Mouse (Mus musculus) heart, embryonic 15.5 days (tissue): Measurements from ENCODE around the gene Ticrr. TPM values are rescaled to one million over a fixed set of nuclear protein-coding genes. Genes with fewer than 3 reads are reported as not detected.

Experiments used
- ATAC-seq: fragments of 200-750 bp; cut with Nextera tagmentation; replicated peaks from 2 replicates; pipeline ENCODE4 v1.8.0; 2017; ENCODE audit warnings: low read depth, moderate TSS enrichment; ENCODE audit not compliant: insufficient number of reproducible peaks, insufficient read depth, low FRiP score
- H3K27ac ChIP-seq: fragments of 300-500 bp; sonication (generic); 2 replicates; pipeline ENCODE4 v1.5.1; 2015; ENCODE audit warnings: mild to moderate bottlenecking, inconsistent platforms
- H3K27me3 ChIP-seq: fragments of 300-500 bp; sonication (generic); 2 replicates; pipeline ENCODE4 v1.6.1; 2015; ENCODE audit warnings: inconsistent platforms
- H3K36me3 ChIP-seq: fragments of 300-500 bp; sonication (generic); 2 replicates; pipeline ENCODE4 v1.6.1; 2015; ENCODE audit warnings: mild to moderate bottlenecking, inconsistent platforms
- H3K4me1 ChIP-seq: fragments of 300-500 bp; sonication (generic); replicated peaks from 2 replicates; pipeline ENCODE4 v1.6.1; 2015; ENCODE audit warnings: inconsistent platforms
- H3K4me2 ChIP-seq: fragments of 300-500 bp; sonication (generic); 2 replicates; pipeline ENCODE4 v1.6.1; 2015; ENCODE audit warnings: inconsistent platforms, mild to moderate bottlenecking, moderate library complexity
- H3K4me3 ChIP-seq: fragments of 300-500 bp; sonication (generic); 2 replicates; pipeline ENCODE4 v1.5.1; 2015; ENCODE audit warnings: mild to moderate bottlenecking, inconsistent platforms
- H3K9ac ChIP-seq: fragments of 300-500 bp; sonication (generic); 2 replicates; pipeline ENCODE4 v1.6.1; 2015; ENCODE audit warnings: mild to moderate bottlenecking, inconsistent platforms
- H3K9me3 ChIP-seq: fragments of 300-500 bp; sonication (generic); replicated peaks from 2 replicates; pipeline ENCODE4 v1.6.1; 2016; ENCODE audit warnings: inconsistent platforms
- WGBS: fragments of 180-500 bp; shearing (Covaris S2); methylation state at CpG from one replicate; pipeline ENCODE4 v1.1.7; 2015; ENCODE audit warnings: mixed read lengths; 5-methylcytosine and 5-hydroxymethylcytosine counted together
- polyA plus RNA-seq: library from polyadenylated mRNA; unstranded; fragments of >200 nt; fragmentation: Nextera tagmentation; extraction: Ambion mirVana; gene quantifications from 2 replicates; pipeline ENCODE4 v1.2.1, GENCODE M21; 2015

Ticrr gene
- polyA plus RNA-seq: 4.3 and 7.0 TPM in 2 replicates

- Histone ChIP-seq H3K27me3 (no peaks in the 10 kb centered on the region), H3K9me3 (no peaks in the 10 kb centered on the region), H3K4me3 (peak within 1 kb of the TSS; percentile 97), H3K4me1 (peaks cover 29% of the 10 kb centered on the region), H3K9ac (peak within 1 kb of the TSS; percentile 88), H3K36me3 (no peaks in the 10 kb centered on the region), H3K4me2 (peak within 1 kb of the TSS; percentile 99), H3K27ac (peak within 1 kb of the TSS; percentile 36; the same call in 1 of the 2 replicates)
- WGBS: under 1% methylated on average over 39 of the region's 39 CpGs
- peak; percentile 99 for ATAC-seq
These were observed at the start of gene Ticrr for GRCm38 (mm10) chr7:79659578-79660290. Gene Ticrr (plus strand): TSS chr7:79660196.

DNA sequence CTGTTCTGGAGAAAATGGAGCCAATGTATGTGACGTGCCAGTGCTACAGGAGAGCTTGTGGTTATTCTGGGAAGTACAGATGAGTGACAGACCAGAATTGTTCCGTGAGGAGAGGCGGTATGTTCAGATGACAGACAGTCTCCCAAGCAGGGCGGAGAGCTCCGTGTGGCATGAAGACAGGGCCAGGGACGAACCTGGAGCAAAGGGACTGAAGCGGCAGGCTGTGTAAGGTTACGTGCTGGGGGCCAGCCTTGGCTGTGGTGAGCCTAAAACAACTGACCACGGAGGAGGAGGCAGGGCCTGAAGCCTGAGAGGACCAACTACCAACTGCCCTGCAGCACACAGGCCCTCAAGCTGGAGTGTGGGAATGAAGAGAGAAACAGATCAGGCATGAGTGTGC lies 48.1 kb upstream of the Ticrr start:
- H3K9ac ChIP-seq: no peak overlapping the region
- peaks cover 12% of the 10 kb centered on the region for H3K4me1 ChIP-seq
- H3K36me3 ChIP-seq: no peaks in the 10 kb centered on the region
- ATAC-seq: no peak
- no peaks in the 10 kb centered on the region for H3K9me3 ChIP-seq
- H3K4me3 ChIP-seq: no peak overlapping the region
- H3K27me3 ChIP-seq: peaks cover 92% of the 10 kb centered on the region
- no peak overlapping the region for H3K4me2 ChIP-seq
- no peak overlapping the region for H3K27ac ChIP-seq
- WGBS: 53% methylated on average over 9 of the region's 9 CpGs

DNA sequence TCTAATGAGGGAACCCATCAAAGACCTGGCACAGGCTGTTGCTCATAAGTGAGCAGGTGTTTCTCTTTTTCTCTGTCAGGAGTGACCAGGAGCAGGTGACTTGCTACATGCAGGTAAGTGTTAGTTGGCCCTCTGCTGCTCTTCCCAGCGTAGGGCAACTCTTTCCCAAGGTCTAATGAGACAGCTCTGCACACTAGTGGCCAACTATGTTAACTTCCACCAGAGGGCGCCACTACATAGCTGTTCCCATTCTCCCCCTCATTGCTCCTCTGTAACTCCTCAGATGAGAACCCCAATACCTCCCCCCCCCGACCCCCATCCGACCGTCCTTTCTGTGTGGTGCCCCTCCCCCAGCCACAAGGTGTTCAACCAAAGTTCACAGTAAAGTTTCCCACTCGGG lies 47.2 kb upstream of the Ticrr start:
- Histone ChIP-seq H3K27me3 (peaks cover 92% of the 10 kb centered on the region), H3K36me3 (no peaks in the 10 kb centered on the region), H3K27ac (no peak overlapping the region), H3K9me3 (no peaks in the 10 kb centered on the region), H3K4me2 (no peak overlapping the region), H3K4me1 (peaks cover 12% of the 10 kb centered on the region), H3K4me3 (no peak overlapping the region), H3K9ac (no peak overlapping the region)
- 10% methylated on average over 6 of the region's 6 CpGs for WGBS
- no peak for ATAC-seq

DNA sequence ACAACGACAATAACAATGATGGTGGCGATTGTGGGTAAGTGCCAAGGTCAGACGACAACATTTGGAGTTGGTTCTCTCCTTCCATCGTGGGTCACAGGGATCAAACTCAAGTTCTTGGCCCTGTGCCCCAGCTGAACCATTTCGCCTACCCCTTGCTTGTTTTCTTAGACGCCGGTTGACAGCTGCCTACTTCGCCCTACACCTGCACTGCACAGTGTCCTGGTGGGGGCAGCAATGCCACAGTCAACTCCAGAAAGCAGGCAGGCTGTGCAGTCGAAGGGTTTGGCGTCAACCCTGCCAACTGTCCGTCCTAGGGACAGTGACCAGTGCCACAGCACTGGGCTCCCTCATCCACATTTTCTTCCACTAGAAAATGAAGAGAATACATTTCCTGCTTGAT lies 46.7 kb upstream of the Ticrr start:
- Histone ChIP-seq H3K27me3 (peaks cover 92% of the 10 kb centered on the region), H3K4me1 (peaks cover 12% of the 10 kb centered on the region), H3K9me3 (no peaks in the 10 kb centered on the region), H3K4me3 (no peak overlapping the region), H3K9ac (no peak overlapping the region), H3K4me2 (no peak overlapping the region), H3K36me3 (no peaks in the 10 kb centered on the region), H3K27ac (no peak overlapping the region)
- ATAC-seq: no peak
- 53% methylated on average over 11 of the region's 11 CpGs for WGBS

GRCm38 (mm10) chr7:79615008-79615407 lies 45.0 kb upstream of the Ticrr start:
- Histone ChIP-seq H3K4me3 (no peak overlapping the region), H3K36me3 (no peaks in the 10 kb centered on the region), H3K9me3 (no peaks in the 10 kb centered on the region), H3K4me1 (peaks cover 12% of the 10 kb centered on the region), H3K27ac (no peak overlapping the region), H3K9ac (no peak overlapping the region), H3K27me3 (peaks cover 88% of the 10 kb centered on the region), H3K4me2 (no peak overlapping the region)
- ATAC-seq: no peak
- 67% methylated on average over 4 of the region's 4 CpGs for WGBS

DNA sequence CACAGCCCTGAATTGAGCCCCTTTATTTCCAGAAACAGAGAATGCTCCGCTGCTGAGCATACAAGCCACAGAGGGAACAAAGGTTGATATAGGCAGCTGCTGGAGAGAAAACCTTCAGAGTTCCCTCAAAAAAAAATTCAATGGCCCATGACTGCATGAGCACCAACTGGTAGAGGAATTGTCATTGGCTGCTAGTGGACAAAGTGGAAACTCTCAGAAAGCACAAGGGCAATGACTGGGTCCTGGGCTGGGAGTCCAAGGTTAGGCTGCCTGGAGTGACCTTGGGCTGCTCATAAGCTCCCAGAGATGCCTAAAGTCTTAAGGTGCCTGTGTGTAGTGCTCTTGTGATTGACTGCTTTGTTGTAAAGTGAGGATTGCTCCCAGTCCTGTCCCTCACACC lies 44.1 kb upstream of the Ticrr start:
- no peak overlapping the region for H3K4me3 ChIP-seq
- no peaks in the 10 kb centered on the region for H3K36me3 ChIP-seq
- H3K9me3 ChIP-seq: no peaks in the 10 kb centered on the region
- ATAC-seq: no peak
- H3K27ac ChIP-seq: no peak overlapping the region
- peaks cover 81% of the 10 kb centered on the region for H3K27me3 ChIP-seq
- no peak overlapping the region for H3K9ac ChIP-seq
- WGBS: 67% methylated on average over 1 of the region's 1 CpGs
- H3K4me1 ChIP-seq: peaks cover 12% of the 10 kb centered on the region
- H3K4me2 ChIP-seq: no peak overlapping the region

GRCm38 (mm10) chr7:79617418-79617817 lies 42.6 kb upstream of the Ticrr start, which contains the start of gene Rhcg:
Gene Rhcg (minus strand): TSS chr7:79617657.
- no peaks in the 10 kb centered on the region for H3K36me3 ChIP-seq
- H3K27me3 ChIP-seq: peaks cover 67% of the 10 kb centered on the region
- ATAC-seq: no peak
- no peak within 1 kb of the TSS for H3K27ac ChIP-seq
- no peaks in the 10 kb centered on the region for H3K9me3 ChIP-seq
- peak within 1 kb of the TSS; percentile 55 for H3K4me2 ChIP-seq
- peaks cover 7% of the 10 kb centered on the region for H3K4me1 ChIP-seq
- H3K4me3 ChIP-seq: peak within 1 kb of the TSS; percentile 33
- H3K9ac ChIP-seq: no peak within 1 kb of the TSS
- WGBS: 8% methylated on average over 33 of the region's 33 CpGs

DNA sequence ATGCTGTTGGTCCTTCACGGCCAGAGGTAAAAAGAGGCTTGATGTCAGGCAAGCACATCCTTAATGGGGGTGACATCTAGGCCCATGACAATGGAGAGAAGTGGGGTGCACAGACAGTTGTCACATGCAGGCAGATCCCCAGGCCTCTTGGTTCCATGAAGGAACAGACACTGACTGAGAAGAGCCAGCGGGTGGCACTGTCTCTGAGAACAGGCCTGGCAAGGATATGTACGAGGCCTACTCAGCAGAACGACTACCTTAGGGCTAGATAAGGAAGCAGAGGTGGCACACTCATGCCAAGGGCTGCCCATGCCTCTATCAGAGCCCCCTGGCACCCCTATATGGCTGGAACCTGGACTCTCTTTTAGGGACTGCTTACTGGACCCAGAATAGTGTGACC lies 40.5 kb upstream of the Ticrr start:
- 60% methylated on average over 4 of the region's 4 CpGs for WGBS
- H3K27me3 ChIP-seq: peaks cover 51% of the 10 kb centered on the region

DNA sequence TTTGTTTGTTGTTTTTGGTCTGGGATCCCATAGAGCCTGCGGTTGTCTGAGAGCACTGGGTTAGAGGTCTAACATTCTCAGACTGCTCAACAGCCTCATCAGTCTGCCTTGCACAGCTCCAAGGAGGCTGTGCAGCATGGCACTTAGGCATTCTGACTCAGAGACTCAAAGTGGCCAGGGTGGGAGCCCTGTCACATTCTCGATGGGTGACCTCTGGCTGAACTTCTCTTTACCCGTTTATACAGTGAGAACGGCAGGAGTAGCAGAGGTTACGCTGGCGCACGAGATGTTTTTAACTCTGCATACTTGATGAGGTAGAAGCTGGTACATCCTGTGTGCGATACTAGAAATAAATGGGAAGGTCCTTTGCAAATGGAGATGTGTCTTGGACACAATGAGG lies 36.9 kb upstream of the Ticrr start:
- H3K4me2 ChIP-seq: no peak overlapping the region
- no peak overlapping the region for H3K27ac ChIP-seq
- WGBS: 34% methylated on average over 8 of the region's 8 CpGs
- peak; percentile 48; the same call in 1 of the 2 replicates for ATAC-seq
- no peaks in the 10 kb centered on the region for H3K36me3 ChIP-seq
- H3K9ac ChIP-seq: no peak overlapping the region
- H3K4me3 ChIP-seq: no peak overlapping the region
- peaks cover 16% of the 10 kb centered on the region for H3K27me3 ChIP-seq
- H3K9me3 ChIP-seq: no peaks in the 10 kb centered on the region
- H3K4me1 ChIP-seq: 0 out of 2 replicates have a peak, but pooled peaks cover 6% of the 10 kb centered on the region

More for the DNA sequence above, 40.5 kb upstream of the Ticrr start:
- H3K4me1 ChIP-seq: peaks cover 13% of the 10 kb centered on the region
- no peaks in the 10 kb centered on the region for H3K9me3 ChIP-seq
- no peak overlapping the region for H3K4me3 ChIP-seq
- H3K4me2 ChIP-seq: no peak overlapping the region
- ATAC-seq: no peak
- no peak overlapping the region for H3K27ac ChIP-seq
- no peak overlapping the region for H3K9ac ChIP-seq
- no peaks in the 10 kb centered on the region for H3K36me3 ChIP-seq

GRCm38 (mm10) chr7:79626170-79626569 lies 33.8 kb upstream of the Ticrr start:
- H3K4me1 ChIP-seq: 0 out of 2 replicates have a peak, but pooled peaks cover 6% of the 10 kb centered on the region
- no peak overlapping the region for H3K9ac ChIP-seq
- ATAC-seq: no peak
- H3K4me2 ChIP-seq: no peak overlapping the region
- peaks cover 3% of the 10 kb centered on the region; the same call in 1 of the 2 replicates for H3K27me3 ChIP-seq
- no peaks in the 10 kb centered on the region for H3K9me3 ChIP-seq
- no peak overlapping the region for H3K27ac ChIP-seq
- H3K36me3 ChIP-seq: no peaks in the 10 kb centered on the region
- WGBS: 75% methylated on average over 5 of the region's 5 CpGs
- no peak overlapping the region for H3K4me3 ChIP-seq

- H3K27me3 ChIP-seq: peaks cover 10% of the 10 kb centered on the region
- H3K4me1 ChIP-seq: 0 out of 2 replicates have a peak, but pooled peaks cover 3% of the 10 kb centered on the region
- ATAC-seq: no peak
- no peaks in the 10 kb centered on the region for H3K9me3 ChIP-seq
- H3K4me3 ChIP-seq: no peak overlapping the region
- no peaks in the 10 kb centered on the region for H3K36me3 ChIP-seq
- 61% methylated on average over 4 of the region's 4 CpGs for WGBS
- H3K4me2 ChIP-seq: no peak overlapping the region
- no peak overlapping the region for H3K9ac ChIP-seq
- no peak overlapping the region for H3K27ac ChIP-seq
These were observed 31.6 kb upstream of the Ticrr start for GRCm38 (mm10) chr7:79628271-79628913.
